Mouse (Mus musculus) neural tube, embryonic 15.5 days (tissue): ENCODE data around the gene Stat1. TPM values are rescaled to one million over a fixed set of nuclear protein-coding genes. Genes with fewer than 3 reads are reported as not detected.
A peak's percentile ranks its signal among the peaks of the same experiment; 100 is the strongest.

Experiments
- ATAC-seq: fragments of 200-750 bp; cut with Nextera tagmentation; 2 replicates; pipeline ENCODE4 v1.8.0; 2017; ENCODE audit warnings: mild to moderate bottlenecking, moderate TSS enrichment, moderate library complexity; ENCODE audit not compliant: low FRiP score
- H3K27ac ChIP-seq: fragments of 300-500 bp; sonication (generic); replicated peaks from 2 replicates; pipeline ENCODE4 v1.5.1; 2015; ENCODE audit warnings: mild to moderate bottlenecking, inconsistent platforms
- H3K27me3 ChIP-seq: fragments of 300-500 bp; sonication (generic); replicated peaks from 2 replicates; pipeline ENCODE4 v1.6.1; 2015; ENCODE audit warnings: inconsistent platforms
- H3K36me3 ChIP-seq: fragments of 300-500 bp; sonication (generic); 2 replicates; pipeline ENCODE4 v1.6.1; 2015; ENCODE audit warnings: inconsistent platforms
- H3K4me1 ChIP-seq: fragments of 300-500 bp; sonication (generic); 2 replicates; pipeline ENCODE4 v1.6.1; 2015; ENCODE audit warnings: inconsistent platforms
- H3K4me2 ChIP-seq: fragments of 300-500 bp; sonication (generic); 2 replicates; pipeline ENCODE4 v1.6.1; 2015; ENCODE audit warnings: inconsistent platforms, mild to moderate bottlenecking, moderate library complexity
- H3K4me3 ChIP-seq: fragments of 300-500 bp; sonication (generic); replicated peaks from 2 replicates; pipeline ENCODE4 v1.5.1; 2015; ENCODE audit warnings: mild to moderate bottlenecking, inconsistent platforms
- H3K9ac ChIP-seq: fragments of 300-500 bp; sonication (generic); replicated peaks from 2 replicates; pipeline ENCODE4 v1.6.1; 2015; ENCODE audit warnings: mild to moderate bottlenecking, inconsistent platforms
- H3K9me3 ChIP-seq: fragments of 300-500 bp; sonication (generic); replicated peaks from 2 replicates; pipeline ENCODE4 v1.6.1; 2016; ENCODE audit warnings: inconsistent platforms
- WGBS: fragments of 180-500 bp; shearing (Covaris S2); methylation state at CpG from one replicate; pipeline ENCODE4 v1.1.7; 2015; ENCODE audit warnings: mixed read lengths; 5-methylcytosine and 5-hydroxymethylcytosine counted together
- polyA plus RNA-seq: library from polyadenylated mRNA; unstranded; fragments of >200 nt; fragmentation: Nextera tagmentation; extraction: Ambion mirVana; gene quantifications from 2 replicates; pipeline ENCODE4 v1.2.1, GENCODE M21; 2015

Gene Stat1
- polyA plus RNA-seq, 1 experiment from 2014 or later: 16.6 TPM

- Histone ChIP-seq H3K27ac (no peak overlapping the region), H3K4me2 (no peak overlapping the region), H3K9me3 (no peaks in the 10 kb centered on the region), H3K27me3 (no peaks in the 10 kb centered on the region), H3K4me3 (no peak overlapping the region), H3K4me1 (peaks cover 7% of the 10 kb centered on the region), H3K36me3 (no peaks in the 10 kb centered on the region), H3K9ac (no peak overlapping the region)
- no peak for ATAC-seq
- WGBS: 67% methylated on average over 11 of the region's 11 CpGs
Observed at GRCm38 (mm10) chr1:52150676-52151075, 31.4 kb downstream of the Stat1 start.

GRCm38 (mm10) chr1:52151166-52151565, 31.9 kb downstream of the Stat1 start:
- Histone ChIP-seq H3K4me1 (peaks cover 7% of the 10 kb centered on the region), H3K9ac (no peak overlapping the region), H3K4me2 (no peak overlapping the region), H3K9me3 (no peaks in the 10 kb centered on the region), H3K27me3 (no peaks in the 10 kb centered on the region), H3K4me3 (no peak overlapping the region), H3K36me3 (no peaks in the 10 kb centered on the region), H3K27ac (no peak overlapping the region)
- no peak for ATAC-seq
- 95% methylated on average over 5 of the region's 5 CpGs for WGBS

GRCm38 (mm10) chr1:52152369-52152768, 33.1 kb downstream of the Stat1 start:
- Histone ChIP-seq H3K27me3 (no peaks in the 10 kb centered on the region), H3K27ac (no peak overlapping the region), H3K9ac (no peak overlapping the region), H3K4me1 (peaks cover 7% of the 10 kb centered on the region), H3K9me3 (no peaks in the 10 kb centered on the region), H3K36me3 (no peaks in the 10 kb centered on the region), H3K4me3 (no peak overlapping the region), H3K4me2 (no peak overlapping the region)
- WGBS: 69% methylated on average over 13 of the region's 13 CpGs
- no peak for ATAC-seq

GRCm38 (mm10) chr1:52152936-52153335, 33.7 kb downstream of the Stat1 start:
- no peak for ATAC-seq
- H3K4me1 ChIP-seq: peaks cover 4% of the 10 kb centered on the region
- H3K4me3 ChIP-seq: no peak overlapping the region
- WGBS: 62% methylated on average over 3 of the region's 3 CpGs
- H3K36me3 ChIP-seq: no peaks in the 10 kb centered on the region
- H3K27me3 ChIP-seq: no peaks in the 10 kb centered on the region
- no peaks in the 10 kb centered on the region for H3K9me3 ChIP-seq
- H3K27ac ChIP-seq: no peak overlapping the region
- no peak overlapping the region for H3K9ac ChIP-seq
- H3K4me2 ChIP-seq: no peak overlapping the region

DNA sequence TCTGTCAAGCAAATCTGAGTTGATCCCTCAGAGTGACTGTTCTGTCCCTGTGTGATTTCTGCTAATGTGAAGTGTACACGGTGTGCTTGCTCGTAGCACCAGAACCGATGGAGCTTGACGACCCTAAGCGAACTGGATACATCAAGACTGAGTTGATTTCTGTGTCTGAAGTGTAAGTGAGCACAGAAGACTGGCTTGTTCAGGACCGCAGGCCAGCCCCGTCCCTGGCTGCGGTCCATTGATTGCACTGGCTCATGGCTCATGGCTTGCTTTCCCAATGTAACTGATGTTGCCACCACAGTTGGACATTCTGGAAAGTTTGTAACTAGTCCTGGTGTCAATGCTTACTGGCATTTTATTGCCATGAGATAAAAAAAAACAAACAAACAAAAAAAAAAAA, 35.6 kb downstream of the Stat1 start:
- WGBS: 92% methylated on average over 8 of the region's 8 CpGs
- ATAC-seq: no peak
- H3K36me3 ChIP-seq: no peaks in the 10 kb centered on the region

GRCm38 (mm10) chr1:52156351-52156750, 37.1 kb downstream of the Stat1 start:
- Histone ChIP-seq H3K4me2 (no peak overlapping the region), H3K27ac (no peak overlapping the region), H3K36me3 (no peaks in the 10 kb centered on the region), H3K9ac (no peak overlapping the region), H3K27me3 (no peaks in the 10 kb centered on the region), H3K9me3 (no peaks in the 10 kb centered on the region), H3K4me3 (no peak overlapping the region), H3K4me1 (0 out of 2 replicates have a peak, but pooled peaks cover 3% of the 10 kb centered on the region)
- no peak for ATAC-seq
- WGBS: 89% methylated on average over 10 of the region's 10 CpGs

More for the DNA sequence above, 35.6 kb downstream of the Stat1 start:
- no peak overlapping the region for H3K4me2 ChIP-seq
- no peaks in the 10 kb centered on the region for H3K9me3 ChIP-seq
- no peaks in the 10 kb centered on the region for H3K27me3 ChIP-seq
- peaks cover 3% of the 10 kb centered on the region; the same call in 1 of the 2 replicates for H3K4me1 ChIP-seq
- H3K9ac ChIP-seq: no peak overlapping the region
- H3K4me3 ChIP-seq: no peak overlapping the region
- no peak overlapping the region for H3K27ac ChIP-seq

- Histone ChIP-seq H3K4me2 (no peak overlapping the region), H3K4me3 (no peak overlapping the region), H3K4me1 (no peaks in the 10 kb centered on the region), H3K9ac (no peak overlapping the region), H3K27ac (no peak overlapping the region), H3K9me3 (no peaks in the 10 kb centered on the region), H3K36me3 (no peaks in the 10 kb centered on the region), H3K27me3 (no peaks in the 10 kb centered on the region)
- no peak for ATAC-seq
- WGBS: 97% methylated on average over 2 of the region's 2 CpGs
Observed at GRCm38 (mm10) chr1:52158040-52158439, 38.8 kb downstream of the Stat1 start.

DNA sequence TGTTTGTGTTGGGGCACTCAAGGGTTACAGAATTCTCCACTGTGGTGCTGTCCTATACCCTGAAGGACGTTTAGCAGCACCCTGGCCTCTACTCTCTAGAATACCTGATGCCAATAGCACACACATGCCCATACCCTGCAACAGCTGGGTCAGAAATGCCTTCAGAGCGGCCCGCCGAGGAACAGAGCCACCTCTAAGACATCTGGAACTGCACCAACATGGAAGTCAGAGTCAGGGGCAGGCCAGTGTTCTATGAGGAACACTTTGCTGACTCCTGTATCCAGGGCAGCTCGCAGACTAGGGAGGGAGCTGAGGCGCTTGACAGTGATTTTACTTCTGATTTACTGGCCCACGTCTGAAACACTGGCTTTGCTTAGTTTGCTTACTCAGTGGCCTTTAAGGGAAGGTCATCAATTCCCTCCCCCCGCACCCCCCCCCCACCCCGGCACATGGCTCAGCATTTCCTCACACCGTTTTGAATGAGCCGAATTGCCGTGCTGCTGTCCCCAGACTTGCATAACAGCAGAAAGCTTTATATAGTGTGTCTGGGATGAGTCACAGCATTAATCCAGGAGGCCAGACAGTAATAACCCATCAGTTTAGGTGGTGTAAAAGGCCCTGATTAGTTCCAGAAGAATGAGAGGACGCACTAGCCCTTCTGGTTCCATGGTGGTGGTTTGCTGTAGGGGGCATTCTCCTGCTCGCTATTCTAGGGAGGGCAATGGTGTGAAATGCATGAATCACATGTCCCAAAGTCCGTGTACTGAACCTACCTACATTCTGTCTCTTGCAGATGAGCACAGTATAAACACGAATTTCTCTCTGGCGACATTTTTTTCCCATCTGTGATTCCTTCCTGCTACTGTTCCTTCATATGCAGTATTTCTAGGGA, 39.5 kb downstream of the Stat1 start:
- no peaks in the 10 kb centered on the region for H3K4me1 ChIP-seq
- no peak overlapping the region for H3K27ac ChIP-seq
- H3K36me3 ChIP-seq: no peaks in the 10 kb centered on the region
- no peak for ATAC-seq
- no peak overlapping the region for H3K4me3 ChIP-seq
- WGBS: 67% methylated on average over 17 of the region's 17 CpGs
- no peak overlapping the region for H3K4me2 ChIP-seq
- no peaks in the 10 kb centered on the region for H3K9me3 ChIP-seq
- H3K27me3 ChIP-seq: no peaks in the 10 kb centered on the region
- H3K9ac ChIP-seq: no peak overlapping the region

GRCm38 (mm10) chr1:52161151-52161550, 41.9 kb downstream of the Stat1 start:
- H3K36me3 ChIP-seq: peaks cover 7% of the 10 kb centered on the region; the same call in 1 of the 2 replicates
- H3K4me1 ChIP-seq: no peaks in the 10 kb centered on the region
- H3K4me3 ChIP-seq: no peak overlapping the region
- no peak overlapping the region for H3K9ac ChIP-seq
- no peak for ATAC-seq
- H3K27ac ChIP-seq: no peak overlapping the region
- WGBS: 94% methylated on average over 8 of the region's 8 CpGs
- no peaks in the 10 kb centered on the region for H3K27me3 ChIP-seq
- H3K4me2 ChIP-seq: no peak overlapping the region
- H3K9me3 ChIP-seq: no peaks in the 10 kb centered on the region

DNA sequence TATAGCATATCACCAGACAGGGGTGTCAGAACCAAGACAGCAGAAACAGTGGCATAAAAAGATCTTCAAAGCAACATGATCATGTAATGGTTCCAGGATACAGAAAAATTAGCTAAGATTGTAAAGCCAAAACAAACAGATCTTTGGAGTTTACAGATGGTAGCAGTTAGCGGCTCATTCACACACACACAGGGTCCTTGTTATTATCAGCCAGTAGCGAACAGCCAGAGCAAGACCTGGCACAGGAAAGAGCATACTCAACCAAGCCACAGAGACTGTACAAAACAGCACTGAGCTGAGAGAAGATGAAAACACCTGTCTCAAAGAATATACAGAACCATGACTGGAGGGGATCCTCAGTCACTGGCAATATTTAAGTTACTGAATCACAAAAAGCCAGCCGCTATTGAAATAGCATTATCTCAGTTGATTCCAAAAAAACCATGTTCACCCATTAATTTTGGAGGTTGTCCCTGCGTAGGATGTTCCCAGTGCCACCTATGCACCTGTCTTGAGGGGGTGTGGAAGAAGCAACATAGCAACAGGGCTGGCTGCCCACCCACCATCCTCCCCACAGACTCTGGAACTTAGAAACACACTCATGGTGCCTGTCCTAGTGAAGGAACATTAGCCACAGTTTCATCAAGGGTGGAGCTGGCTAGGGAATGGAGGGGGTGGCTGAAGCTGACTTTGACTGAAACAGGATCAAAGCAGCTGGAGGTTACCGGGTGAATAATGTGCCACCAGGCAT, 44.6 kb downstream of the Stat1 start:
- WGBS: 95% methylated on average over 5 of the region's 5 CpGs
- H3K27me3 ChIP-seq: no peaks in the 10 kb centered on the region
- H3K27ac ChIP-seq: no peak overlapping the region
- no peaks in the 10 kb centered on the region for H3K9me3 ChIP-seq
- no peak for ATAC-seq
- no peak overlapping the region for H3K4me3 ChIP-seq
- peaks cover 7% of the 10 kb centered on the region; the same call in 1 of the 2 replicates for H3K36me3 ChIP-seq
- no peaks in the 10 kb centered on the region for H3K4me1 ChIP-seq
- no peak overlapping the region for H3K9ac ChIP-seq
- no peak overlapping the region for H3K4me2 ChIP-seq

DNA sequence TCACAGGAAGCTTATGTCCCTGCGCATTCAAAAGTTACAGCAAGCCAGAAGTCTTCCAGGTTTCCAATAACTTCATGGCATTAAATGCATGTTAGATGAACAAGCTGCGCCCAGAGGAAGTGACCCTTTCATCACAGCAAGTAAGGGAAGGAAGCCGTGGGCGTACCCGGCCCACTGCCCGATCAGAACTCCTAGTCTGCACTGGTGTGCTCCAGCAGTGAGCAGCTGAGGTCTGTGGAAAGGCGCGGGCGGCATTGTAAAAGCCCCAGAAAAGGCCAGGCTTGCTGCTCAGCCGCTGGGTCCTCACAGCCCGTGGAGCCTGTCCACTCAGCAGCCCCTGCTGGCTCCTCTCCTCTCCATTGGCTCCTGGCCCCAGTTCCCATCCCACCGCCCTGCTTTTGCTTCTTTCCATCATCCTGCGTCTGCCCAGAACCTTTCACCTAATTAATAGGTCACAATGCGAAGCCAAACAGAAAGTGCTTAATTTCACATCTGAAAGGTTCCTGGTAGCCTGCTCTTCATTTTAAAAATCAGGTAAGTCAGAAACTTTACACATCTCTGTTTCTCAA, 47.5 kb downstream of the Stat1 start:
- 79% methylated on average over 14 of the region's 14 CpGs for WGBS
- peaks cover 7% of the 10 kb centered on the region; the same call in 1 of the 2 replicates for H3K36me3 ChIP-seq

More for the DNA sequence above, 47.5 kb downstream of the Stat1 start:
- H3K4me1 ChIP-seq: no peaks in the 10 kb centered on the region
- ATAC-seq: no peak
- no peak overlapping the region for H3K9ac ChIP-seq
- 0 out of 2 replicates have a peak overlapping the region, but pooled peaks have one; percentile 39 for H3K27ac ChIP-seq
- H3K4me3 ChIP-seq: no peak overlapping the region
- no peaks in the 10 kb centered on the region for H3K27me3 ChIP-seq
- no peaks in the 10 kb centered on the region for H3K9me3 ChIP-seq
- no peak overlapping the region for H3K4me2 ChIP-seq
